Mouse (Mus musculus): ENCODE results near the gene Srpr. TPM values are rescaled to one million over a fixed set of nuclear protein-coding genes. Genes with fewer than 3 reads are reported as not detected.
A peak's percentile ranks its signal among the peaks of the same experiment; 100 is the strongest.

Srpr gene
- total RNA-seq, 2 experiments from 2014 or later = 81.3 to 90.0 TPM

- DNase-seq = no peak
Measured at GRCm38 (mm10) chr9:35249476-35249875, 49.5 kb downstream of the Srpr start.

- no peak for DNase-seq
Measured at GRCm38 (mm10) chr9:35257365-35257764, 57.4 kb downstream of the Srpr start.

- DNase-seq = no peak
Measured at GRCm38 (mm10) chr9:35262418-35262817, 62.4 kb downstream of the Srpr start.

- DNase-seq = no peak
Measured at GRCm38 (mm10) chr9:35263431-35263830, 63.5 kb downstream of the Srpr start.

GRCm38 (mm10) chr9:35264509-35264908 is 64.5 kb downstream of the Srpr start:
- DNase-seq = no peak

- DNase-seq = peak; percentile 90 to 94
Measured at GRCm38 (mm10) chr9:35267146-35267975, 67.4 kb downstream of the Srpr start, which contains the start of the genes Fam118b and Rpusd4. Fam118b (minus strand) TSS chr9:35267805. Rpusd4 (plus strand) TSS chr9:35267865.

- DNase-seq = no peak
Measured at GRCm38 (mm10) chr9:35267976-35268715, 68.2 kb downstream of the Srpr start.

GRCm38 (mm10) chr9:35277855-35278365 is 77.9 kb downstream of the Srpr start:
- peak in 1 of 2 experiments; percentile 33 for DNase-seq

- DNase-seq = no peak
Measured at GRCm38 (mm10) chr9:35278451-35278850, 78.5 kb downstream of the Srpr start.

GRCm38 (mm10) chr9:35282006-35282850 is 82.3 kb downstream of the Srpr start:
- peak; percentile 70 to 81 for DNase-seq

GRCm38 (mm10) chr9:35282851-35283200 is 82.9 kb downstream of the Srpr start:
- no peak for DNase-seq

GRCm38 (mm10) chr9:35283415-35284069 is 83.6 kb downstream of the Srpr start:
- no peak for DNase-seq

- no peak for DNase-seq
Measured at GRCm38 (mm10) chr9:35284351-35284750, 84.4 kb downstream of the Srpr start.

GRCm38 (mm10) chr9:35286351-35286750 is 86.4 kb downstream of the Srpr start:
- DNase-seq = no peak

- DNase-seq = no peak
Measured at GRCm38 (mm10) chr9:35289992-35290391, 90.0 kb downstream of the Srpr start.

- no peak for DNase-seq
Measured at GRCm38 (mm10) chr9:35290417-35290816, 90.4 kb downstream of the Srpr start.

GRCm38 (mm10) chr9:35290916-35291315 is 90.9 kb downstream of the Srpr start:
- DNase-seq = peak; percentile 54 to 70

- DNase-seq = peak; percentile 69 to 85
Measured at GRCm38 (mm10) chr9:35293465-35293864, 93.5 kb downstream of the Srpr start.

Data from heart, adult 18-20 months (tissue).